Mouse (Mus musculus) thymus, postnatal 25 days (tissue): ENCODE measurements around the gene Pramel3.
"Not testable (repeated sequence)": the region's sequence is repeated elsewhere in the genome, so short reads cannot be mapped to it uniquely, and the experiment has no call there.

Experiments used
- DNase-seq: peaks from one replicate; pipeline ENCODE4 v3.0.0; 2022

Gene Pramel3

GRCm38 (mm10) chrX:135302007-135302406 is at the start of gene Pramel3:
Gene Pramel3 (plus strand): TSS chrX:135302307.
- not testable (repeated sequence) for DNase-seq

- DNase-seq: not testable (repeated sequence)
Observed at GRCm38 (mm10) chrX:135360685-135361084, 58.6 kb downstream of the Pramel3 start.

GRCm38 (mm10) chrX:135361943-135362342 is 59.8 kb downstream of the Pramel3 start:
- DNase-seq: not testable (repeated sequence)
